Mouse (Mus musculus) CH12.LX (cell line): ENCODE measurements around the gene Prpf3.

Experiments used
- CTCF ChIP-seq, 2 experiments: IDR thresholded peaks in 1 of 2; conservative IDR thresholded peaks in 1 of 2; 2 replicates each; pipeline ENCODE4 v1.5.1; 2011 to 2012; ENCODE audit warnings: low read depth in 2 of 2, low read length in 2 of 2, improper control_type of control experiment in 1 of 2, inconsistent platforms in 1 of 2, mild to moderate bottlenecking in 1 of 2, moderate library complexity in 1 of 2
- E2F4 ChIP-seq: IDR thresholded peaks from 2 replicates; pipeline ENCODE4 v1.6.1; 2011; ENCODE audit warnings: low read depth, low read length, improper control_type of control experiment; ENCODE audit not compliant: insufficient replicate concordance
- IRF4 ChIP-seq: IDR thresholded peaks from 2 replicates; pipeline ENCODE4 v1.6.1; 2014; ENCODE audit warnings: low read depth, mild to moderate bottlenecking, inconsistent platforms, low read length, improper control_type of control experiment
- MEF2A ChIP-seq: IDR thresholded peaks from 2 replicates; pipeline ENCODE4 v1.6.1; 2014; ENCODE audit warnings: low read depth, mild to moderate bottlenecking, inconsistent platforms, low read length, improper control_type of control experiment, borderline replicate concordance
- MYC ChIP-seq: IDR thresholded peaks from 2 replicates; pipeline ENCODE4 v1.6.1; 2011; ENCODE audit warnings: low read depth, mild to moderate bottlenecking, improper control_type of control experiment, low read length
- NRF1 ChIP-seq: IDR thresholded peaks from 2 replicates; pipeline ENCODE4 v1.6.1; 2014; ENCODE audit warnings: low read depth, mild to moderate bottlenecking, inconsistent platforms, low read length, improper control_type of control experiment, moderate library complexity
- POLR2A ChIP-seq: IDR thresholded peaks from 2 replicates; pipeline ENCODE4 v1.6.1; 2011; ENCODE audit warnings: low read depth, mild to moderate bottlenecking, improper control_type of control experiment, low read length
- RAD21 ChIP-seq: IDR thresholded peaks from 2 replicates; pipeline ENCODE4 v1.6.1; 2011; ENCODE audit warnings: low read depth, mild to moderate bottlenecking, low read length, improper control_type of control experiment, moderate library complexity
- SIN3A ChIP-seq: IDR thresholded peaks from 2 replicates; pipeline ENCODE4 v1.6.1; 2012; ENCODE audit warnings: low read length, improper control_type of control experiment, inconsistent platforms
- TCF12 ChIP-seq: IDR thresholded peaks from 2 replicates; pipeline ENCODE4 v1.6.1; 2014; ENCODE audit warnings: low read depth, mild to moderate bottlenecking, inconsistent platforms, low read length, improper control_type of control experiment
- USF1 ChIP-seq: IDR thresholded peaks from 2 replicates; pipeline ENCODE4 v1.6.1; 2014; ENCODE audit warnings: low read depth, mild to moderate bottlenecking, inconsistent platforms, low read length, improper control_type of control experiment
- USF2 ChIP-seq: conservative IDR thresholded peaks from 2 replicates; pipeline ENCODE4 v1.6.1; 2011; ENCODE audit warnings: low read depth, low read length, improper control_type of control experiment
- ZC3H11A ChIP-seq: IDR thresholded peaks from 2 replicates; pipeline ENCODE4 v1.6.1; 2012; ENCODE audit warnings: low read depth, mild to moderate bottlenecking, inconsistent platforms, low read length, improper control_type of control experiment

DNA sequence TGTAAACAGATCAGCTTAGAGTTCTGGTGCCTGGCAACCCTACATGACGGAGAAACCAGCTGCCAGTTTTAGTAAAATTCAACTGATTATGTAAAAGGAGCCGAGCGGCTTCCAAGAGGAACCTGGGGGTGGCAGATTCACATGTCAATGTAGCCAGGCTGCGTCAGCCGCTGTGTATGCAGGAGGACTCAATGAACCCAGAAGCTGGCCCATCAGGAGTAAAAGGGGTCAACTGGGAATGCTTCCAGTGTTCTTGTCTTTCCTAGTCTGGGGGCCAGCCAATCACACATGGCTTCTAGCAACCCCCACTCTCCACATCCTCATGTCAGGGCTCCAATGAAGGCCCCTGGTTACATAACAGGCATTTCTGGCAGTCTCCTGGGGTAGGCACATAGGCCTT is 9.4 kb upstream of the Prpf3 start:
- TF ChIP-seq TCF12 (no peak), IRF4 (no peak), CTCF (conservative IDR thresholded peaks at IDR 0.05 in 1 of 2, IDR thresholded peaks at IDR 0.05 in 1 of 2; ENCODE audit: low read depth in 2 of 2, low read length in 2 of 2) (no peak), E2F4 (no peak), USF1 (no peak), POLR2A (no peak), ZC3H11A (no peak), USF2 (no peak), MYC (no peak), SIN3A (no peak), MEF2A (no peak), RAD21 (no peak), NRF1 (no peak)
